Mouse (Mus musculus): ENCODE results near the gene Ces1e. TPM values are rescaled to one million over a fixed set of nuclear protein-coding genes. Genes with fewer than 3 reads are reported as not detected.

The Ces1e gene
- total RNA-seq (2023) = not detected

DNA sequence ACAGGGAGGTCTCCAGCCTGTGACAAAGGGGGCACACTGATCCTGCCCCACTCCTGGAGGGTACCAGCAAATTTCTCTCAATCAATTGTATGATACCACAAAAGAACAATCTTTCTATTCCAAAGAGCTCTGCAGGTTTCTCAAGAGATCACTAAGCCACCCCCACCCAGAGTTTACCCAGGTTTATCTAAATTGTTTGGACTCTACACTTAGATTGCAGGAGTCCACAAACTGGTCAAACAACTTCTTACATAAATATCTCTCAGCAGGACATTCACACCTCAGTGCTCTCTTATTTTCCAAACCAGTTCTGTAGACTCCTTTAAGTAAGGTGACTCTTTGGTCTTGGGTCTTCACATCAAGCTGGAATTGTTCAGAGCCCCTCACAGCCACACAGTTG lies at the start of gene Ces1e:
Gene Ces1e, minus strand, starts transcription at position 174 of the 400 bp plus-strand sequence.

DNA sequence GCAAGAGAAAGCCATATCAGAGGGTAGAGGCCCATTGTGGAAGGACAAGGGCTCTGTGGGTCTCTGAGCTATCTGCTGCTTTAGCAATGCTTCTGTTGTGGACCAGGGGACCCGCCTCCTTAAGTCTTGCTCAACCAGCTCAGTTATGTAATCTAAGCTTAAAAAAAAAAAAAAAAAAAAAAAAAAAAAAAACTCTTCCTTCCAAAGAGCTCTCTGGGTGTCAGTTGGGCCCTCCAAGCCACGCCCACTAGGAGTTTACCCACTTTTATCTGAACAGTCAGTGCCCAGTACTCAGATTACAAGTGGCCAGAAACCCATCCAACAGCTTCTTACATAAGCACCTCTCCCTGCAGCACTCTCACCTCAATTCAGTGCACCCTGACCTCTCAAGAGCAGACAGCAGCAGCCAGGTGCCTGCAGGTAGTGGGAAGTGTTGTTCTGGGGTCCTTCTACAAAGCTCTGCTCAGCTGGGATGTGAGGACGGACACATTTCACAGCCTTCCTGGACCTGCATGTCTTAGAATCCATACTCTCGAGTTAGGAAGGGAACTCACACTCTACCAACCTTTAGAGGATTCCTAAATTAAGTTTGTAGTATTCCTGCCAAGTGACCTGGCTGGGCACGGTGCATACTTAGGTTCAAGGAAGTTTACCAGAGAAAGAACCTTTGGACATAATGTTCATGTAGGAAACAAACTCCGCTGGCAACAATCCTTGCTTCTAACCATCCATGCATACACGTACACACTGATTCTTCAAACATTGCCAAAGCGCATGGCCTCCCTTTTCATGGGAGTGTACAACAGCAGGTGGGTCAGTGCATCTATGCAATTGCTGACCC lies 31.5 kb downstream of the Ces1e start, which contains the start of gene Ces1d:
Gene Ces1d, minus strand, starts transcription at position 154 of the 841 bp plus-strand sequence.

Other genes starting within 250 kb of the Ces1e start
- gene Ces1a, start 181.4 kb downstream of the Ces1e start, total RNA-seq (2023) = not detected
- not detected for gene Ces1b, start 149.6 kb downstream of the Ces1e start, total RNA-seq (2023)
- not detected for gene Ces1c, start 98.3 kb downstream of the Ces1e start, total RNA-seq (2023)
- under 1 TPM; 0.52 to 0.97 TPM for gene Ces1d, start 31.8 kb downstream of the Ces1e start, total RNA-seq (2023)
- gene Ces1f, start 50.1 kb upstream of the Ces1e start, total RNA-seq (2023) = not detected
- gene Ces1g, start 107.7 kb upstream of the Ces1e start, total RNA-seq (2023) = not detected
- not detected for gene Ces1h, start 150.1 kb upstream of the Ces1e start, total RNA-seq (2023)

Data from monocyte, adult 59 days (primary cell).